ENCODE assay signal across 7 mouse cellular contexts in the genomic region with DNA sequence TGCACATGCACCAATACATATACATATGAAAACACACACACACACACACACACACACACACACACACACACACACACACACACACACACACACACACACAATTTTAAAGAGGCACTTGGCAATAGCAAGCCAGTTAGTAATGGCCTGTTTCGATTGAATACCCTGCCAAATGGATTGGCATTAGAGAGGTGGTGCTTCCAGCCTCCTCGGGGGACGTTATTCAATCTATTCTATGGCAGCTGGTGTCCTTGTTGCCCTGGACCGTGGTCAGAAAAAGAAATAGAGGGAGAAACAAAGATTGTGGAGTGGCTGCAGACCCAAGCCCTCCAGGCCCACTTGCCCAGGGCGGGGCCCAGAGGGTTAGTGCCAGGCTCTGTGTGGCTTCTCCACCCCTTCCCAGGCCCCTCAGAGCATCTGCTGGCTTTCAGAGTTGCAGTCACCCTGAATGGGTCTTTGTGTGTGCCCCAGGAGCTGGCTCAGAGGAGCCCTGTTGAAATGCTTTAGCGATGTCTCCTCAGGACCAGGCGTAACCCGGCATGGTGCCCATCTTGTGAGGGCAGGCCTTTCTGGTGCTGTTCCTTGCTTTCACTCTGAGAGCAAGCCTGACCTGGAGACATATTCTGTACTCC.
A peak's percentile ranks its signal among the peaks of the same experiment; 100 is the strongest.
DNase-seq lines count a peak whose midpoint lies in the region; ATAC-seq and TF ChIP-seq lines count a peak whose summit lies in the region.

No protein-coding gene starts in this region.

- no peak for TF ChIP-seq POLR2A in kidney, adult 2 months (IDR thresholded peaks at IDR 0.05; ENCODE audit: low read depth, low read length)

- no peaks in the 10 kb centered on the region for H3K9me3 ChIP-seq in forebrain, embryonic 16.5 days (ENCODE audit: control insufficient read depth, low read length)
- H3K9me3 ChIP-seq in liver, postnatal 0 days (ENCODE audit: low read length): no peaks in the 10 kb centered on the region

- peak; percentile 92 for ATAC-seq in forebrain, embryonic 16.5 days
- ATAC-seq in liver, postnatal 0 days: no peak

- WGBS in forebrain, embryonic 16.5 days: 19% methylated on average over 8 of the region's 8 CpGs
- WGBS in liver, postnatal 0 days (ENCODE audit: insufficient replicate concordance): 79% methylated on average over 8 of the region's 8 CpGs
- WGBS in kidney, adult 2 months: 84% methylated on average over 8 of the region's 8 CpGs

- no peak for TF ChIP-seq CTCF in left cerebral cortex, adult 2 months (IDR thresholded peaks at IDR 0.05)
- TF ChIP-seq CTCF in liver, postnatal 0 days (IDR thresholded peaks at IDR 0.05; ENCODE audit: low read depth): no peak
- no peak for TF ChIP-seq CTCF in kidney, adult 2 months (conservative IDR thresholded peaks at IDR 0.05; ENCODE audit: insufficient read depth, insufficient read length, low read depth, low read length)

- H3K4me1 ChIP-seq in forebrain, embryonic 16.5 days (replicated peaks; ENCODE audit: control insufficient read depth, insufficient read depth, low read length): peaks cover 12% of the 10 kb centered on the region
- no peaks in the 10 kb centered on the region for H3K4me1 ChIP-seq in liver, postnatal 0 days (ENCODE audit: insufficient read depth)
- no peaks in the 10 kb centered on the region for H3K4me1 ChIP-seq in kidney, adult 2 months (ENCODE audit: control insufficient read depth, insufficient read depth, low read length)

- H3K27ac ChIP-seq in forebrain, embryonic 16.5 days (ENCODE audit: low read length): peak overlapping the region; percentile 70
- H3K27ac ChIP-seq in left cerebral cortex, adult 2 months: peak overlapping the region; percentile 34; the same call in 1 of the 2 replicates
- H3K27ac ChIP-seq in liver, postnatal 0 days (ENCODE audit: low read depth): no peak overlapping the region
- no peak overlapping the region for H3K27ac ChIP-seq in kidney, adult 2 months (ENCODE audit: insufficient read depth, low read depth, low read length)

- no peak overlapping the region for H3K4me3 ChIP-seq in forebrain, embryonic 16.5 days (replicated peaks; ENCODE audit: low read length)
- no peak overlapping the region for H3K4me3 ChIP-seq in left cerebral cortex, adult 2 months
- no peak overlapping the region for H3K4me3 ChIP-seq in liver, postnatal 0 days (ENCODE audit: low read depth, low read length)
- H3K4me3 ChIP-seq in kidney, adult 2 months (ENCODE audit: insufficient read depth, low read depth, low read length): no peak overlapping the region

- no peak overlapping the region for H3K4me2 ChIP-seq in forebrain, embryonic 16.5 days (ENCODE audit: low read length)
- no peak overlapping the region for H3K4me2 ChIP-seq in liver, postnatal 0 days (ENCODE audit: low read depth, low read length)

- no peak for TF ChIP-seq EP300 in liver, postnatal 0 days (IDR thresholded peaks at IDR 0.05; ENCODE audit: low read depth)

- peak; percentile 83 to 90 for DNase-seq in cerebellum, postnatal 10 days
- DNase-seq in left cerebral cortex, adult 2 months (ENCODE audit: extremely low spot score in 1 of 2, low spot score in 2 of 2): peak; percentile 31 to 56
- DNase-seq in right cerebral cortex, postnatal 10 days (ENCODE audit: low spot score in 2 of 2): peak; percentile 85 to 86
- DNase-seq in liver, postnatal 0 days: no peak
- DNase-seq in embryo, embryonic 11 days: no peak
- DNase-seq in kidney, adult 2 months: no peak

- H3K9ac ChIP-seq in forebrain, embryonic 16.5 days (replicated peaks; ENCODE audit: low read depth, low read length): peak overlapping the region; percentile 20; the same call in 1 of the 2 replicates
- no peak overlapping the region for H3K9ac ChIP-seq in liver, postnatal 0 days (replicated peaks)

- H3K36me3 ChIP-seq in forebrain, embryonic 16.5 days (ENCODE audit: control insufficient read depth, insufficient read depth): no peaks in the 10 kb centered on the region
- no peaks in the 10 kb centered on the region for H3K36me3 ChIP-seq in liver, postnatal 0 days (replicated peaks; ENCODE audit: insufficient read depth, low read length)
- H3K36me3 ChIP-seq in kidney, adult 2 months (ENCODE audit: control insufficient read depth, insufficient read depth, low read length): no peaks in the 10 kb centered on the region

- H3K27me3 ChIP-seq in forebrain, embryonic 16.5 days (replicated peaks; ENCODE audit: control insufficient read depth, insufficient read depth, low read length): no peaks in the 10 kb centered on the region
- no peaks in the 10 kb centered on the region for H3K27me3 ChIP-seq in liver, postnatal 0 days (ENCODE audit: insufficient read depth, low read length)
- no peaks in the 10 kb centered on the region; the same call in 1 of the 2 replicates for H3K27me3 ChIP-seq in kidney, adult 2 months (replicated peaks; ENCODE audit: control insufficient read depth, insufficient read depth, low read length)

- intact Hi-C loops in left cerebral cortex, adult 2 months (cut with DNase I): loop anchor here (5.0 kb wide), 1 partner anchor 72 kb away; no protein-coding TSS in a partner anchor

Comparison
In these comparisons a context has a peak if more than half of its experiments do, and no peak if none do; other contexts are left out.
1. DNase-seq: peak in cerebellum, postnatal 10 days (2 of 2), left cerebral cortex, adult 2 months (2 of 2) and right cerebral cortex, postnatal 10 days (2 of 2); none in liver, postnatal 0 days (single experiment), embryo, embryonic 11 days (single experiment) and kidney, adult 2 months (single experiment).
2. H3K27ac ChIP-seq: peak in forebrain, embryonic 16.5 days (single experiment) and left cerebral cortex, adult 2 months (single experiment); none in liver, postnatal 0 days (single experiment) and kidney, adult 2 months (single experiment).